Mouse (Mus musculus): Measurements from ENCODE around the gene Cdkal1. TPM values are rescaled to one million over a fixed set of nuclear protein-coding genes. Genes with fewer than 3 reads are reported as not detected.

The Cdkal1 gene
- polyA plus RNA-seq, 1 experiment from 2014 or later: 15.1 TPM

DNA sequence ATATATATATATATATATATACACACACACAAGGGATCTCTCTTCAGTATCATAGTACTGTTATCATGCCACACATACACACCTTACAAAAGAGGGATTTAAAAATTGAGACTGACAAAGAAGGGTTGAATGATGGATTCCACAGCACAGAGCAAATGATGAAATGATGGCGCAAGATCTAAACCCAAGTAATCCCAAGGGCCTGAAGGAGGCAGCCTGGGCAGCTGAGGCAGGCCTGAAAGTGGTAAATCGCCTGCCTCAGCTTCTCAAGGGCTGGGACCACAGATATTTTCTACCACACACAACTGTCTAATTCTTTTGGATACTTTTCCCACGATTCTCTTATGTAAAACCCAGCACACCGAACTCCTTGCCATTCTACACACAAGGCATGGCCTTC, 177.9 kb downstream of the Cdkal1 start:
- H3K27me3 ChIP-seq: no peaks in the 10 kb centered on the region
- no peak for ATAC-seq
- in situ Hi-C loops (cut with MboI; ENCODE audit: low pct_unique_long_range_greater_than_20kb): no loop called here
- ChIA-PET POLR2A (no interaction called here), CTCF (no interaction called here)
- TF ChIP-seq CTCF (IDR thresholded peaks at IDR 0.05): no peak
- no peak for DNase-seq (ENCODE audit: low read depth, low spot score)

DNA sequence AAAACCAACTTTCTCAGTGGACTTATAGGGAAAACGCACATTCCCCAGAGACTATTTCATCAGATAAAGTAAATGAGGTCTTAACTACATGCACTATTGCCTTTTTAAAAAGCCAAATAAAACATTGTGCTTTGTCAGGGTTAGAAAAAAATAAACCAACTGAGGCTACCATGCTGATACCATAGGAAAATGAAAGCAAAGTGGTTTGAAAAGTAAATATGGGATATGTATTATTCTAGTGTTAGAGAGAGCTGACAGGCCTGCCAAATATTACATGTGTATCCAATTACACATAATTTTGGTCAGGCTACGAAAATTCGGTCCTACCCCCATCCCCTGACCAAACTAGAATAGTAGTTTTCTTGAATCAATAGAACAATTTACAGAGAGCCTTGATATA, 184.8 kb downstream of the Cdkal1 start:
- no peak for ATAC-seq
- TF ChIP-seq CTCF (IDR thresholded peaks at IDR 0.05): no peak
- in situ Hi-C loops (cut with MboI; ENCODE audit: low pct_unique_long_range_greater_than_20kb): no loop called here

DNA sequence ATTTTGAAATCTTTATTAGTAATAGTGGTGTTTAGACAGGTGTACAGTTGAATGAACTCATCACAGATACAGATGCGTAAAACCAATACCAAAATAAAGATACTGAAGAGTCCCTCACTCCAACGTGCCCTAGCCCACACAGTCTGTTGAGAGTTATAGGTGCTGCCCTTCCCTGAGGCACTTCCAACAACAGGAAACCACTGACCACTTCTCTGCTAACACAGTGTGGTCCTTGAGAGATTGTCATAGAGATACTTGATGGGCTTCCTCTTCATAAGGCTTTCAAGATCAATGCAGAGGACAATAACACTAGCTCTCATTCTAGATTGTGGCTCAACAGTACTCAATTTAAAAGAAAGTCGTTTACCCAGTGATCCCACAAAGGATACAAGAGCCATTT, 191.6 kb downstream of the Cdkal1 start:
- ATAC-seq: no peak
- H3K27me3 ChIP-seq: no peaks in the 10 kb centered on the region
- ChIA-PET POLR2A (interaction anchor here (0.6 kb wide), 1 partner anchor 11 kb away, joined by 3 read pairs; no protein-coding TSS in a partner anchor), CTCF (interaction anchor here (1.2 kb wide), 1 partner anchor 20 kb away, joined by 3 read pairs; no protein-coding TSS in a partner anchor)
- DNase-seq (ENCODE audit: low read depth, low spot score): no peak
- TF ChIP-seq CTCF (IDR thresholded peaks at IDR 0.05): no peak
- in situ Hi-C loops (cut with MboI; ENCODE audit: low pct_unique_long_range_greater_than_20kb): no loop called here

More for the DNA sequence above, 184.8 kb downstream of the Cdkal1 start:
- no peak for DNase-seq (ENCODE audit: low read depth, low spot score)
- no peaks in the 10 kb centered on the region for H3K27me3 ChIP-seq
- ChIA-PET CTCF (no interaction called here), POLR2A (no interaction called here)

GRCm38 (mm10) chr13:29655841-29656365, 199.6 kb downstream of the Cdkal1 start:
- ATAC-seq (no peak), DNase-seq (ENCODE audit: low read depth, low spot score) (no peak)
- ChIA-PET POLR2A (no interaction called here), CTCF (no interaction called here)
- no peaks in the 10 kb centered on the region for H3K27me3 ChIP-seq
- in situ Hi-C loops (cut with MboI; ENCODE audit: low pct_unique_long_range_greater_than_20kb): no loop called here
- TF ChIP-seq CTCF (IDR thresholded peaks at IDR 0.05): no peak

- H3K27me3 ChIP-seq: no peaks in the 10 kb centered on the region
- CTCF ChIA-PET: interaction anchor here (0.7 to 0.9 kb wide), 2 partner anchors 10 to 16 kb away, joined by 3 read pairs; no protein-coding TSS in a partner anchor
- ATAC-seq (no peak), DNase-seq (ENCODE audit: low read depth, low spot score) (no peak)
- POLR2A ChIA-PET: no interaction called here
- in situ Hi-C loops (cut with MboI; ENCODE audit: low pct_unique_long_range_greater_than_20kb): no loop called here
- no peak for TF ChIP-seq CTCF (IDR thresholded peaks at IDR 0.05)
Observed at GRCm38 (mm10) chr13:29653407-29653806, 202.1 kb downstream of the Cdkal1 start.

DNA sequence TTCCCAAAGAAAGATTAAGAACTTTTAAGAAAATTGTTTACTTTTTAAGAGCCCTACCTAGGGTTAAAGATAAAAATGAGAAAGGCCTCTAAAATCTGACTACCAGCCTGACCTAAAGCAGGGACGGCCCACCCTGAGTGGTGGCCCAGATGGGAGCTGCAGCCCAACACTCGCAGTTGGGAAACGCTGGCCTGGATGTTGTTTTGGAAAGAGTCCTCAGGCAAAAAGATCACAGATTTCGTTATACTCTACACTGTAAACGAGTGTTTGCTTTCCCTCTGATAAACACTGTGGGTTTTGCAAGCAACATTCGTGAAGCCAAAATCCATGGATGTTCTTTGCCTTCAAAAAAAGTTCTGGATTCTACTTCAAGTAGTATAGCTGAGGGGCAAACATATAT, 202.7 kb downstream of the Cdkal1 start:
- in situ Hi-C loops (cut with MboI; ENCODE audit: low pct_unique_long_range_greater_than_20kb): no loop called here
- H3K27me3 ChIP-seq: no peaks in the 10 kb centered on the region
- ATAC-seq: no peak
- CTCF ChIA-PET: interaction anchor here (0.7 to 0.9 kb wide), 2 partner anchors 9 to 15 kb away, joined by 3 read pairs; no protein-coding TSS in a partner anchor
- no peak for TF ChIP-seq CTCF (IDR thresholded peaks at IDR 0.05)
- POLR2A ChIA-PET: interaction anchor here (0.6 kb wide), 1 partner anchor 11 kb away, joined by 3 read pairs; no protein-coding TSS in a partner anchor
- no peak for DNase-seq (ENCODE audit: low read depth, low spot score)

DNA sequence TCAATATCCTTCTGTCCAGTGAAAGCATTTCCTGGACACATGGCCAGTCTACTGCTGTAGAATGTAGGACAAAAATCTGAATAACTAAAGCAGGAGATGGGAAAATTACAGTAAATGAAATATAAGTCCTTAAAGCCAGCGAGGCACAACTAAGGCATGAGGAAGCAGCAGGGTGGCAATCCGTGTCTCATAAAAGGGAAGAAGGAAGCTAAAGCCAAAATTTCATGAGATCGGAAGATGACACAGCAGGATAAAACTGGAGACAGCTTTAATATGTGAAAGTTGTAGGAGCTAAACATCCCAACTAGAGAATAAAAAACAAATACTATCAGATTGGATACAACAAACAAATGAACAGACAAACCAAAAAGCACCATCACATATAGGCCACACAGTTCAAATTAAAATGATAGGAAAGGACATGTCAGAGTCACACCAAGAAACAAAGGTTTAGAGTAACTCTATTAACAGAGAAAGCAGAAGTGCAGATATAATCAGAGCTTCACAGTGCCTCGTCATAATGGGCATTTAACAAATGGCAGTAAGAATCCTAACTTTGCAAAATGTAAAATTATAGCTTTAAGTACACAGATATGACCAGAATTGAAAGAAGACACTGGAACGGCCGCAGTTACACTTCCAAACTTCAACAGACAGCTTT, 204.8 kb downstream of the Cdkal1 start:
- POLR2A ChIA-PET: interaction anchor here (1.0 kb wide), 1 partner anchor 12 kb away, joined by 3 read pairs; no protein-coding TSS in a partner anchor
- no peaks in the 10 kb centered on the region for H3K27me3 ChIP-seq
- no peak for ATAC-seq
- TF ChIP-seq CTCF (IDR thresholded peaks at IDR 0.05): no peak
- CTCF ChIA-PET: interaction anchor here (1.2 kb wide), 1 partner anchor 14 kb away, joined by 3 read pairs; no protein-coding TSS in a partner anchor
- no peak for DNase-seq (ENCODE audit: low read depth, low spot score)
- in situ Hi-C loops (cut with MboI; ENCODE audit: low pct_unique_long_range_greater_than_20kb): no loop called here

DNA sequence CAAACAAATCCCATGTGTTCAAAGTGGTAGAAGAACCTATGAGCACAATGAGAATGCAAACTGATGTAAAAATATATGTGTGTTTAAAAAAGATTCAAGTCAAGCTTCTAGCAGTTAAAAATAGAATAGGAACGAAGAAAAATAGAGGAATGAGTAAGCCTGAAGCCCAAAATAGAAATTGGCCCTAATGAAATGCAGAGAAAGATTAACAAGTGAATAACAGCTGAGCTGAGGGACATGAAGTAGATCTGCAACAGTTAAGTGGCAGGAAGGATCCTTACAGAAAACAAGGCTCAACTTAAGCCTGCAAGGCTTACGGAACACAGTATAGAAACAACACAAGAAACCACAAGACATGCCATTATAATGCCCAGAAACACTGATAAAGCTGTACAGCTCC, 205.9 kb downstream of the Cdkal1 start:
- in situ Hi-C loops (cut with MboI; ENCODE audit: low pct_unique_long_range_greater_than_20kb): no loop called here
- POLR2A ChIA-PET: no interaction called here
- ATAC-seq (no peak), DNase-seq (ENCODE audit: low read depth, low spot score) (no peak)
- CTCF ChIA-PET: no interaction called here
- no peak for TF ChIP-seq CTCF (IDR thresholded peaks at IDR 0.05)
- H3K27me3 ChIP-seq: no peaks in the 10 kb centered on the region

- ATAC-seq (no peak), DNase-seq (ENCODE audit: low read depth, low spot score) (no peak)
- ChIA-PET POLR2A (no interaction called here), CTCF (interaction anchor here (1.2 kb wide), 1 partner anchor 10 kb away, joined by 4 read pairs; no protein-coding TSS in a partner anchor)
- no peak for TF ChIP-seq CTCF (IDR thresholded peaks at IDR 0.05)
- H3K27me3 ChIP-seq: no peaks in the 10 kb centered on the region
- in situ Hi-C loops (cut with MboI; ENCODE audit: low pct_unique_long_range_greater_than_20kb): no loop called here
Observed at GRCm38 (mm10) chr13:29642226-29642625, 213.2 kb downstream of the Cdkal1 start.

DNA sequence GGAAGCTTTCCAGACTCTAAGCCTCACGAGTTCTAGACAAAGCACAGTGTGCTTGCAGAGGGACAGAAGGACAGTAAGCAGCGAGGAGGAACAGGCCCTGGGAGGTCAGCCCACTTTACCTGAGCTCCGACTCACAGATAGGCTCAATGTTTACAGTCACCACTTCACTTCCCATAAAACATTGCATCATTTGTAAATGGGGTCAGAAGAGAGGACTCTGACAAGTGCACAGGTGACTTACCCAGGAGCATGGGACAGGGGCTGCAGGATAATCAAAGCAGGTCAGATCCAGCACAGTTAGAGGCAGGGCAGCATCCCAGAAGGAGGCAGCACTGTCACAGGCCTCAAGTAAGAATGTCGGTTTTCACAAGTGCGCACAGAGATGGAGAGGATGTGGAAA, 214.3 kb downstream of the Cdkal1 start:
- TF ChIP-seq CTCF (IDR thresholded peaks at IDR 0.05): no peak
- no peaks in the 10 kb centered on the region for H3K27me3 ChIP-seq
- no peak for ATAC-seq
- POLR2A ChIA-PET: no interaction called here
- in situ Hi-C loops (cut with MboI; ENCODE audit: low pct_unique_long_range_greater_than_20kb): no loop called here
- CTCF ChIA-PET: no interaction called here
- DNase-seq (ENCODE audit: low read depth, low spot score): no peak

- POLR2A ChIA-PET: interaction anchor here (0.7 kb wide), 1 partner anchor 265 kb away, joined by 3 read pairs; no protein-coding TSS in a partner anchor
- no peak for TF ChIP-seq CTCF (IDR thresholded peaks at IDR 0.05)
- no peaks in the 10 kb centered on the region for H3K27me3 ChIP-seq
- no peak for DNase-seq (ENCODE audit: low read depth, low spot score)
- no peak for ATAC-seq
- in situ Hi-C loops (cut with MboI; ENCODE audit: low pct_unique_long_range_greater_than_20kb): no loop called here
- CTCF ChIA-PET: no interaction called here
Observed at GRCm38 (mm10) chr13:29640186-29640585, 215.3 kb downstream of the Cdkal1 start.
